Mouse (Mus musculus) MEL (cell line): ENCODE results near the gene Ncoa3. TPM values are rescaled to one million over a fixed set of nuclear protein-coding genes. Genes with fewer than 3 reads are reported as not detected.

ENCODE experiments used
- DNase-seq: peaks from one replicate; pipeline ENCODE4 v3.0.0; 2011; ENCODE audit warnings: low read depth, low spot score
- H3K27ac ChIP-seq: 2 replicates; pipeline ENCODE4 v1.5.1; 2012; ENCODE audit warnings: low read depth, mild to moderate bottlenecking, control low read depth, low read length, moderate library complexity; ENCODE audit not compliant: control insufficient read depth
- H3K27me3 ChIP-seq, 2 experiments: fragments of 150-350 bp in 1 of 2; sonication (generic) in 1 of 2; 2 replicates each; pipeline ENCODE4 v1.6.1; 2012; ENCODE audit warnings: low read length in 2 of 2, mild to moderate bottlenecking in 2 of 2, improper control_type of control experiment in 1 of 2, moderate library complexity in 1 of 2; ENCODE audit not compliant: insufficient read depth in 2 of 2, control insufficient read depth in 1 of 2
- H3K36me3 ChIP-seq, 2 experiments: 2 replicates each; pipeline ENCODE4 v1.6.1; 2012 to 2014; ENCODE audit warnings: low read length in 2 of 2, improper control_type of control experiment in 1 of 2, inconsistent platforms in 1 of 2, mild to moderate bottlenecking in 1 of 2; ENCODE audit not compliant: insufficient read depth in 2 of 2, control insufficient read depth in 1 of 2
- H3K4me1 ChIP-seq, 2 experiments: fragments of 150-350 bp in 1 of 2; sonication (generic) in 1 of 2; 2 replicates each; pipeline ENCODE4 v1.6.1; 2012; ENCODE audit warnings: low read length in 2 of 2, improper control_type of control experiment in 1 of 2, mild to moderate bottlenecking in 1 of 2; ENCODE audit not compliant: insufficient read depth in 2 of 2, control insufficient read depth in 1 of 2
- H3K4me3 ChIP-seq, 2 experiments: fragments of 150-350 bp in 1 of 2; sonication (generic) in 1 of 2; 2 replicates each; pipeline ENCODE4 v1.5.1; 2012; ENCODE audit warnings: low read depth in 2 of 2, low read length in 2 of 2, mild to moderate bottlenecking in 2 of 2, moderate library complexity in 2 of 2, control low read depth in 1 of 2, improper control_type of control experiment in 1 of 2; ENCODE audit not compliant: control insufficient read depth in 1 of 2, insufficient read depth in 1 of 2
- H3K79me2 ChIP-seq: 2 replicates; pipeline ENCODE4 v1.6.1; 2012; ENCODE audit warnings: mild to moderate bottlenecking, low read length, moderate library complexity; ENCODE audit not compliant: control insufficient read depth, poor library complexity, insufficient read depth
- H3K9ac ChIP-seq: 2 replicates; pipeline ENCODE4 v1.6.1; 2012; ENCODE audit warnings: low read depth, mild to moderate bottlenecking, control low read depth, low read length, moderate library complexity; ENCODE audit not compliant: control insufficient read depth, poor library complexity, severe bottlenecking
- H3K9me3 ChIP-seq: fragments of 150-350 bp; sonication (generic); replicated peaks from 2 replicates; pipeline ENCODE4 v1.6.1; 2012; ENCODE audit warnings: mild to moderate bottlenecking, low read length, improper control_type of control experiment, moderate library complexity; ENCODE audit not compliant: insufficient read depth
- CHD2 ChIP-seq: IDR thresholded peaks from 2 replicates; pipeline ENCODE4 v1.6.1; 2011; ENCODE audit warnings: low read length, improper control_type of control experiment
- CTCF ChIP-seq, 3 experiments: IDR thresholded peaks in 2 of 3; conservative IDR thresholded peaks in 1 of 3; 2 replicates each; pipeline ENCODE4 v1.5.1; 2011 to 2012; ENCODE audit warnings: low read length in 3 of 3, low read depth in 2 of 3, mild to moderate bottlenecking in 2 of 3, improper control_type of control experiment in 1 of 3, inconsistent platforms in 1 of 3, mixed read lengths in 1 of 3, moderate library complexity in 1 of 3; ENCODE audit not compliant: control insufficient read depth in 1 of 3, insufficient read depth in 1 of 3, poor library complexity in 1 of 3, severe bottlenecking in 1 of 3
- E2F4 ChIP-seq: IDR thresholded peaks from 2 replicates; pipeline ENCODE4 v1.6.1; 2011; ENCODE audit warnings: low read depth, low read length, improper control_type of control experiment, borderline replicate concordance
- ETS1 ChIP-seq: IDR thresholded peaks from 2 replicates; pipeline ENCODE4 v1.6.1; 2012; ENCODE audit warnings: low read depth, mild to moderate bottlenecking, inconsistent platforms, low read length, improper control_type of control experiment, moderate library complexity
- GABPA ChIP-seq: IDR thresholded peaks from 2 replicates; pipeline ENCODE4 v1.6.1; 2012; ENCODE audit warnings: low read depth, mild to moderate bottlenecking, inconsistent platforms, low read length, improper control_type of control experiment, moderate library complexity
- GATA1 ChIP-seq: IDR thresholded peaks from 2 replicates; pipeline ENCODE4 v1.6.1; 2011; ENCODE audit warnings: low read depth, low read length, improper control_type of control experiment
- HCFC1 ChIP-seq: IDR thresholded peaks from 2 replicates; pipeline ENCODE4 v1.6.1; 2012; ENCODE audit warnings: low read depth, mild to moderate bottlenecking, inconsistent platforms, low read length, improper control_type of control experiment, moderate library complexity
- MEF2A ChIP-seq: IDR thresholded peaks from 2 replicates; pipeline ENCODE4 v1.6.1; 2014; ENCODE audit warnings: low read depth, mild to moderate bottlenecking, inconsistent platforms, low read length, improper control_type of control experiment; ENCODE audit not compliant: poor library complexity, insufficient replicate concordance, severe bottlenecking; ENCODE audit errors: extremely low read depth
- MYB ChIP-seq: IDR thresholded peaks from 2 replicates; pipeline ENCODE4 v1.6.1; 2011; ENCODE audit warnings: mild to moderate bottlenecking, low read depth, low read length, improper control_type of control experiment
- MYC ChIP-seq: IDR thresholded peaks from 2 replicates; pipeline ENCODE4 v1.6.1; 2011; ENCODE audit warnings: low read depth, mild to moderate bottlenecking, low read length, improper control_type of control experiment, moderate library complexity
- POLR2AphosphoS2 ChIP-seq: IDR thresholded peaks from 2 replicates; pipeline ENCODE4 v1.6.1; 2011; ENCODE audit warnings: low read length, improper control_type of control experiment
- RCOR1 ChIP-seq: IDR thresholded peaks from 2 replicates; pipeline ENCODE4 v1.6.1; 2012; ENCODE audit warnings: low read depth, mild to moderate bottlenecking, inconsistent platforms, low read length, improper control_type of control experiment
- SIN3A ChIP-seq: IDR thresholded peaks from 2 replicates; pipeline ENCODE4 v1.6.1; 2012; ENCODE audit warnings: low read length, improper control_type of control experiment, inconsistent platforms
- SMC3 ChIP-seq: IDR thresholded peaks from 2 replicates; pipeline ENCODE4 v1.6.1; 2011; ENCODE audit warnings: low read depth, low read length, improper control_type of control experiment
- TBP ChIP-seq: IDR thresholded peaks from 2 replicates; pipeline ENCODE4 v1.8.0; 2011; ENCODE audit warnings: low read depth, low read length, improper control_type of control experiment
- UBTF ChIP-seq: IDR thresholded peaks from 2 replicates; pipeline ENCODE4 v1.6.1; 2012; ENCODE audit warnings: low read depth, mild to moderate bottlenecking, inconsistent platforms, low read length, improper control_type of control experiment, moderate library complexity, borderline replicate concordance; ENCODE audit not compliant: insufficient read depth
- ZC3H11A ChIP-seq: IDR thresholded peaks from 2 replicates; pipeline ENCODE4 v1.6.1; 2012; ENCODE audit warnings: low read depth, mild to moderate bottlenecking, inconsistent platforms, low read length, improper control_type of control experiment
- ZKSCAN1 ChIP-seq: IDR thresholded peaks from 2 replicates; pipeline ENCODE4 v1.6.1; 2012; ENCODE audit warnings: low read depth, mild to moderate bottlenecking, inconsistent platforms, low read length, improper control_type of control experiment, moderate library complexity
- ZNF384 ChIP-seq: IDR thresholded peaks from 2 replicates; pipeline ENCODE4 v1.6.1; 2012; ENCODE audit warnings: low read depth, mild to moderate bottlenecking, inconsistent platforms, low read length, improper control_type of control experiment
- polyA plus RNA-seq, 2 experiments: library from polyadenylated mRNA; stranded (reverse) in 1 of 2; unstranded in 1 of 2; fragments of >175 nt in 1 of 2; fragments of >200 nt in 1 of 2; gene quantifications; 2 replicates each; pipeline versions ENCODE4 v1.2.1 to v1.2.4; 2012; ENCODE audit warnings: low replicate concordance in 2 of 2, low read depth in 1 of 2; ENCODE audit not compliant: insufficient read length in 2 of 2, insufficient read depth in 1 of 2, missing spikeins in 1 of 2
- total RNA-seq: library from RNA; depleted of rRNA; stranded (reverse); fragments of 300-350 nt; gene quantifications from 2 replicates; pipeline ENCODE4 v1.2.3, GENCODE M21; 2012

Gene Ncoa3
- total and polyA plus RNA-seq, 3 experiments = 5.7 to 19.8 (median 10.3) TPM

GRCm38 (mm10) chr2:166069738-166070137 lies 77.3 kb downstream of the Ncoa3 start:
- H3K27ac ChIP-seq = no peak overlapping the region
- H3K4me1 ChIP-seq = no peaks in the 10 kb centered on the region
- H3K9ac ChIP-seq = no peak overlapping the region
- DNase-seq = no peak
- no peak overlapping the region for H3K4me3 ChIP-seq
- no peaks in the 10 kb centered on the region for H3K79me2 ChIP-seq
- no peaks in the 10 kb centered on the region for H3K27me3 ChIP-seq
- no peaks in the 10 kb centered on the region for H3K9me3 ChIP-seq
- no peaks in the 10 kb centered on the region; a peak in 1 of 4 replicates for H3K36me3 ChIP-seq
- TF ChIP-seq GATA1 = no peak

GRCm38 (mm10) chr2:166071481-166071880 lies 79.0 kb downstream of the Ncoa3 start:
- H3K36me3 ChIP-seq = no peaks in the 10 kb centered on the region; a peak in 1 of 4 replicates
- no peak for DNase-seq
- no peaks in the 10 kb centered on the region for H3K79me2 ChIP-seq
- no peak overlapping the region for H3K9ac ChIP-seq
- no peaks in the 10 kb centered on the region for H3K4me1 ChIP-seq
- H3K9me3 ChIP-seq = no peaks in the 10 kb centered on the region
- TF ChIP-seq HCFC1 (no peak), UBTF (no peak), ETS1 (no peak), SMC3 (no peak), ZC3H11A (no peak), POLR2AphosphoS2 (no peak), CTCF (IDR thresholded peaks at IDR 0.05 in 2 of 3, conservative IDR thresholded peaks at IDR 0.05 in 1 of 3; ENCODE audit: control insufficient read depth in 1 of 3, insufficient read depth in 1 of 3, low read depth in 2 of 3, low read length in 3 of 3, poor library complexity in 1 of 3, severe bottlenecking in 1 of 3) (no peak), MYC (no peak), SIN3A (no peak), TBP (no peak), ZNF384 (no peak), RCOR1 (no peak), GABPA (no peak), MYB (no peak), ZKSCAN1 (no peak), MEF2A (no peak), GATA1 (no peak), E2F4 (no peak), CHD2 (no peak)
- no peak overlapping the region for H3K27ac ChIP-seq
- no peaks in the 10 kb centered on the region for H3K27me3 ChIP-seq
- no peak overlapping the region for H3K4me3 ChIP-seq
